Mouse (Mus musculus) cerebellum, postnatal 10 days (tissue): ENCODE data around the gene Chrna1.
A peak's percentile ranks its signal among the peaks of the same experiment; 100 is the strongest.
"Not testable (repeated sequence)": the region's sequence is repeated elsewhere in the genome, so short reads cannot be mapped to it uniquely, and the experiment has no call there.

Source experiments
- DNase-seq, 2 experiments: peaks; one replicate each; pipeline ENCODE4 v3.0.0; 2021; ENCODE audit warnings: mixed read lengths in 2 of 2

Chrna1 gene

GRCm38 (mm10) chr2:73590106-73590505, 10.0 kb upstream of the Chrna1 start:
- DNase-seq: peak in 1 of 2 experiments; percentile 40

- no peak for DNase-seq
Measured at GRCm38 (mm10) chr2:73588951-73589350, 8.8 kb upstream of the Chrna1 start.

- DNase-seq: no peak
Measured at GRCm38 (mm10) chr2:73587109-73587506, 7.0 kb upstream of the Chrna1 start.

GRCm38 (mm10) chr2:73586392-73587108, 6.4 kb upstream of the Chrna1 start:
- DNase-seq: peak; percentile 63 to 64

GRCm38 (mm10) chr2:73585347-73585831, 5.3 kb upstream of the Chrna1 start:
- peak; percentile 54 to 57 for DNase-seq

GRCm38 (mm10) chr2:73584645-73585346, 4.7 kb upstream of the Chrna1 start:
- peak; percentile 88 to 91 for DNase-seq

GRCm38 (mm10) chr2:73580720-73581119, 582 bp upstream of the Chrna1 start:
- no peak for DNase-seq

GRCm38 (mm10) chr2:73579168-73579567, 970 bp downstream of the Chrna1 start:
- no peak for DNase-seq

GRCm38 (mm10) chr2:73574418-73574817, 5.7 kb downstream of the Chrna1 start:
- DNase-seq: no peak

GRCm38 (mm10) chr2:73573556-73573955, 6.6 kb downstream of the Chrna1 start:
- no peak for DNase-seq

- DNase-seq: peak; percentile 93
Measured at GRCm38 (mm10) chr2:73572539-73573372, 7.4 kb downstream of the Chrna1 start.

- no peak for DNase-seq
Measured at GRCm38 (mm10) chr2:73571901-73572300, 8.2 kb downstream of the Chrna1 start.

GRCm38 (mm10) chr2:73571304-73571703, 8.8 kb downstream of the Chrna1 start:
- no peak for DNase-seq

- peak; percentile 78 to 86 for DNase-seq
Measured at GRCm38 (mm10) chr2:73566989-73567605, 13.0 kb downstream of the Chrna1 start.

- DNase-seq: peak; percentile 32 to 52
Measured at GRCm38 (mm10) chr2:73566162-73566561, 14.0 kb downstream of the Chrna1 start.

GRCm38 (mm10) chr2:73563690-73564089, 16.4 kb downstream of the Chrna1 start:
- DNase-seq: no peak

- DNase-seq: no peak
Measured at GRCm38 (mm10) chr2:73562656-73563055, 17.5 kb downstream of the Chrna1 start.

- peak; percentile 65 to 80 for DNase-seq
Measured at GRCm38 (mm10) chr2:73561665-73562063, 18.5 kb downstream of the Chrna1 start.

- no peak for DNase-seq
Measured at GRCm38 (mm10) chr2:73560899-73561664, 19.1 kb downstream of the Chrna1 start.

GRCm38 (mm10) chr2:73560445-73560844, 19.7 kb downstream of the Chrna1 start:
- no peak for DNase-seq

GRCm38 (mm10) chr2:73557956-73558355, 22.2 kb downstream of the Chrna1 start:
- no peak for DNase-seq

- not testable (repeated sequence) for DNase-seq
Measured at GRCm38 (mm10) chr2:73557061-73557460, 23.1 kb downstream of the Chrna1 start.
